Mouse (Mus musculus): ENCODE results near the gene Gm9964. TPM values are rescaled to one million over a fixed set of nuclear protein-coding genes. Genes with fewer than 3 reads are reported as not detected.
"Not testable (repeated sequence)": the region's sequence is repeated elsewhere in the genome, so short reads cannot be mapped to it uniquely, and the experiment has no call there.

Gm9964 gene
- polyA plus RNA-seq, 1 experiment from 2014 or later = not detected

GRCm38 (mm10) chr11:79273039-79273438, 23.7 kb downstream of the Gm9964 start:
- Histone ChIP-seq H3K4me2 (ENCODE audit: low read length) (no peak overlapping the region), H3K4me3 (ENCODE audit: control insufficient read depth in 1 of 2, insufficient read depth in 1 of 2, low read depth in 1 of 2, low read length in 2 of 2) (no peak overlapping the region), H3K36me3 (ENCODE audit: control insufficient read depth, insufficient read depth, low read length) (no peaks in the 10 kb centered on the region), H3K9me3 (ENCODE audit: control insufficient read depth, low read length) (no peaks in the 10 kb centered on the region), H3K9ac (ENCODE audit: low read length) (no peak overlapping the region), H3K4me1 (ENCODE audit: control insufficient read depth in 2 of 2, insufficient read depth in 2 of 2, low read length in 2 of 2) (no peaks in the 10 kb centered on the region), H3K27ac (replicated peaks in 1 of 2; ENCODE audit: control insufficient read depth in 1 of 2, insufficient read depth in 1 of 2, low read depth in 2 of 2, low read length in 2 of 2) (no peak overlapping the region), H3K27me3 (ENCODE audit: control insufficient read depth, insufficient read depth, low read length) (no peaks in the 10 kb centered on the region)
- no peak for ATAC-seq (ENCODE audit: insufficient number of reproducible peaks, insufficient read depth, low FRiP score, low read depth)
- WGBS = 68% methylated on average over 4 of the region's 4 CpGs

GRCm38 (mm10) chr11:79267171-79267570, 29.5 kb downstream of the Gm9964 start:
- ATAC-seq (ENCODE audit: insufficient number of reproducible peaks, insufficient read depth, low FRiP score, low read depth) = peak; percentile 39; the same call in 1 of the 2 replicates
- Histone ChIP-seq H3K9me3 (ENCODE audit: control insufficient read depth, low read length) (no peaks in the 10 kb centered on the region), H3K4me3 (ENCODE audit: control insufficient read depth in 1 of 2, insufficient read depth in 1 of 2, low read depth in 1 of 2, low read length in 2 of 2) (no peak overlapping the region), H3K9ac (ENCODE audit: low read length) (no peak overlapping the region), H3K4me2 (ENCODE audit: low read length) (no peak overlapping the region), H3K27ac (replicated peaks in 1 of 2; ENCODE audit: control insufficient read depth in 1 of 2, insufficient read depth in 1 of 2, low read depth in 2 of 2, low read length in 2 of 2) (peak overlapping the region; percentile 45 to 55; a peak in 3 of 4 replicates), H3K4me1 (ENCODE audit: control insufficient read depth in 2 of 2, insufficient read depth in 2 of 2, low read length in 2 of 2) (peaks cover 2 to 7% of the 10 kb centered on the region in 2 experiments; a peak in 2 of 4 replicates), H3K36me3 (ENCODE audit: control insufficient read depth, insufficient read depth, low read length) (no peaks in the 10 kb centered on the region), H3K27me3 (ENCODE audit: control insufficient read depth, insufficient read depth, low read length) (no peaks in the 10 kb centered on the region)
- WGBS = 14% methylated on average over 1 of the region's 1 CpGs

DNA sequence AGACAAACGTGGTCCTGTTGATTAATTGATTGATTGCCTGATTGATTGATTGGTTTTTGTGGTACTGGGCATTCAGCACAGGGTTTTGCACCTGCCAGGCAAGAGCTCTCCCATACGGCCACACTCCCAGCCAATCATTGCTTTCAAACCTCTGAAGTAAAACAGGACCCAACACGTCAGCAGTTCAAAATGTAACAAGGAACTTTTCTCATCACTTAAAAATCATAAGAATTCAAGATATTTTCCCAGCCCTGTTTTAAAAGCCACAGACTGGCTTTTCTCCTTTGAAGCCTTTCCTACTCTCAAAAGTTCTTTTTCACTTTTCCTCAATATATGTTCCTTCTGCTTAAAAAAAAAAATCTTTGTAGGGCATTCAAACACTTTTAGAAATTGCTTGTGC, 32.3 kb downstream of the Gm9964 start:
- no peak overlapping the region for H3K4me3 ChIP-seq (ENCODE audit: control insufficient read depth in 1 of 2, insufficient read depth in 1 of 2, low read depth in 1 of 2, low read length in 2 of 2)
- WGBS = 19% methylated on average over 3 of the region's 3 CpGs
- peaks cover 2 to 7% of the 10 kb centered on the region in 2 experiments; a peak in 2 of 4 replicates for H3K4me1 ChIP-seq (ENCODE audit: control insufficient read depth in 2 of 2, insufficient read depth in 2 of 2, low read length in 2 of 2)
- H3K9ac ChIP-seq (ENCODE audit: low read length) = no peak overlapping the region
- H3K27me3 ChIP-seq (ENCODE audit: control insufficient read depth, insufficient read depth, low read length) = no peaks in the 10 kb centered on the region
- no peaks in the 10 kb centered on the region for H3K9me3 ChIP-seq (ENCODE audit: control insufficient read depth, low read length)
- H3K36me3 ChIP-seq (ENCODE audit: control insufficient read depth, insufficient read depth, low read length) = no peaks in the 10 kb centered on the region
- peak overlapping the region in 1 of 2 experiments; percentile 49; a peak in 1 of 4 replicates for H3K27ac ChIP-seq (replicated peaks in 1 of 2; ENCODE audit: control insufficient read depth in 1 of 2, insufficient read depth in 1 of 2, low read depth in 2 of 2, low read length in 2 of 2)
- ATAC-seq (ENCODE audit: insufficient number of reproducible peaks, insufficient read depth, low FRiP score, low read depth) = no peak
- no peak overlapping the region for H3K4me2 ChIP-seq (ENCODE audit: low read length)

- not testable (repeated sequence) for H3K27ac ChIP-seq (replicated peaks in 1 of 2; ENCODE audit: control insufficient read depth in 1 of 2, insufficient read depth in 1 of 2, low read depth in 2 of 2, low read length in 2 of 2); H3K4me2 ChIP-seq (ENCODE audit: low read length); H3K36me3 ChIP-seq (ENCODE audit: control insufficient read depth, insufficient read depth, low read length); H3K27me3 ChIP-seq (ENCODE audit: control insufficient read depth, insufficient read depth, low read length); H3K4me3 ChIP-seq (ENCODE audit: control insufficient read depth in 1 of 2, insufficient read depth in 1 of 2, low read depth in 1 of 2, low read length in 2 of 2); H3K9ac ChIP-seq (ENCODE audit: low read length); ATAC-seq (ENCODE audit: insufficient number of reproducible peaks, insufficient read depth, low FRiP score, low read depth); H3K9me3 ChIP-seq (ENCODE audit: control insufficient read depth, low read length); H3K4me1 ChIP-seq (ENCODE audit: control insufficient read depth in 2 of 2, insufficient read depth in 2 of 2, low read length in 2 of 2)
- whole genome bisulfite sequencing = 85% methylated on average over 4 of the region's 4 CpGs
Observed at GRCm38 (mm10) chr11:79260126-79260525, 36.6 kb downstream of the Gm9964 start.

- 58% methylated on average over 6 of the region's 6 CpGs for whole genome bisulfite sequencing
Observed at GRCm38 (mm10) chr11:79258738-79259137, 38.0 kb downstream of the Gm9964 start.

GRCm38 (mm10) chr11:79254391-79255098, 42.2 kb downstream of the Gm9964 start, which contains the start of gene Wsb1:
Gene Wsb1, minus strand, starts transcription at chr11:79254671.
- Histone ChIP-seq H3K9ac (ENCODE audit: low read length) (peak within 1 kb of the TSS; percentile 97), H3K4me2 (ENCODE audit: low read length) (peak within 1 kb of the TSS; percentile 91), H3K4me3 (ENCODE audit: control insufficient read depth in 1 of 2, insufficient read depth in 1 of 2, low read depth in 1 of 2, low read length in 2 of 2) (peak within 1 kb of the TSS; percentile 82 to 88), H3K4me1 (ENCODE audit: control insufficient read depth in 2 of 2, insufficient read depth in 2 of 2, low read length in 2 of 2) (peaks cover 0 to 18% of the 10 kb centered on the region in 2 experiments), H3K36me3 (ENCODE audit: control insufficient read depth, insufficient read depth, low read length) (peaks cover 23% of the 10 kb centered on the region), H3K27ac (replicated peaks in 1 of 2; ENCODE audit: control insufficient read depth in 1 of 2, insufficient read depth in 1 of 2, low read depth in 2 of 2, low read length in 2 of 2) (peak within 1 kb of the TSS; percentile 90 to 97), H3K9me3 (ENCODE audit: control insufficient read depth, low read length) (no peaks in the 10 kb centered on the region), H3K27me3 (ENCODE audit: control insufficient read depth, insufficient read depth, low read length) (no peaks in the 10 kb centered on the region)
- peak; percentile 91 for ATAC-seq (ENCODE audit: insufficient number of reproducible peaks, insufficient read depth, low FRiP score, low read depth)
- WGBS = 1% methylated on average over 50 of the region's 50 CpGs

More at GRCm38 (mm10) chr11:79258738-79259137, 38.0 kb downstream of the Gm9964 start:
- Histone ChIP-seq H3K4me2 (ENCODE audit: low read length) (no peak overlapping the region), H3K36me3 (ENCODE audit: control insufficient read depth, insufficient read depth, low read length) (no peaks in the 10 kb centered on the region), H3K9ac (ENCODE audit: low read length) (no peak overlapping the region), H3K9me3 (ENCODE audit: control insufficient read depth, low read length) (no peaks in the 10 kb centered on the region), H3K27me3 (ENCODE audit: control insufficient read depth, insufficient read depth, low read length) (no peaks in the 10 kb centered on the region), H3K4me1 (ENCODE audit: control insufficient read depth in 2 of 2, insufficient read depth in 2 of 2, low read length in 2 of 2) (peaks cover 0 to 3% of the 10 kb centered on the region in 2 experiments; a peak in 3 of 4 replicates), H3K27ac (replicated peaks in 1 of 2; ENCODE audit: control insufficient read depth in 1 of 2, insufficient read depth in 1 of 2, low read depth in 2 of 2, low read length in 2 of 2) (no peak overlapping the region), H3K4me3 (ENCODE audit: control insufficient read depth in 1 of 2, insufficient read depth in 1 of 2, low read depth in 1 of 2, low read length in 2 of 2) (no peak overlapping the region)
- ATAC-seq (ENCODE audit: insufficient number of reproducible peaks, insufficient read depth, low FRiP score, low read depth) = no peak

- no peaks in the 10 kb centered on the region for H3K9me3 ChIP-seq (ENCODE audit: control insufficient read depth, low read length)
- peak overlapping the region; percentile 90 to 97 for H3K27ac ChIP-seq (replicated peaks in 1 of 2; ENCODE audit: control insufficient read depth in 1 of 2, insufficient read depth in 1 of 2, low read depth in 2 of 2, low read length in 2 of 2)
- peak overlapping the region; percentile 82 to 88 for H3K4me3 ChIP-seq (ENCODE audit: control insufficient read depth in 1 of 2, insufficient read depth in 1 of 2, low read depth in 1 of 2, low read length in 2 of 2)
- peak; percentile 36 for ATAC-seq (ENCODE audit: insufficient number of reproducible peaks, insufficient read depth, low FRiP score, low read depth)
- peak overlapping the region; percentile 91 for H3K4me2 ChIP-seq (ENCODE audit: low read length)
- H3K36me3 ChIP-seq (ENCODE audit: control insufficient read depth, insufficient read depth, low read length) = peaks cover 31% of the 10 kb centered on the region
- H3K4me1 ChIP-seq (ENCODE audit: control insufficient read depth in 2 of 2, insufficient read depth in 2 of 2, low read length in 2 of 2) = peaks cover 0 to 18% of the 10 kb centered on the region in 2 experiments
- under 1% methylated on average over 49 of the region's 49 CpGs for WGBS
- no peaks in the 10 kb centered on the region for H3K27me3 ChIP-seq (ENCODE audit: control insufficient read depth, insufficient read depth, low read length)
- peak overlapping the region; percentile 97 for H3K9ac ChIP-seq (ENCODE audit: low read length)
Observed at GRCm38 (mm10) chr11:79253542-79254390, 42.9 kb downstream of the Gm9964 start.

All from heart, embryonic 14.5 days (tissue).